Mouse (Mus musculus): ENCODE measurements around the gene Tctex1d4. TPM values are rescaled to one million over a fixed set of nuclear protein-coding genes. Genes with fewer than 3 reads are reported as not detected.

Gene Tctex1d4
- total RNA-seq, 1 experiment: 0.49 TPM

GRCm38 (mm10) chr4:117156372-117156771, 29.8 kb downstream of the Tctex1d4 start:
- Histone ChIP-seq H3K27ac (ENCODE audit: insufficient read depth, low read depth, low read length, poor library complexity, severe bottlenecking) (peak overlapping the region; percentile 9; the same call in 1 of the 2 replicates), H3K4me3 (ENCODE audit: insufficient read depth in 1 of 2, low read depth in 1 of 2, low read length in 2 of 2, poor library complexity in 1 of 2, severe bottlenecking in 1 of 2) (peak overlapping the region; percentile 85 to 96; a peak in 2 of 4 replicates), H3K4me1 (ENCODE audit: control insufficient read depth in 2 of 2, insufficient read depth in 2 of 2, low read length in 2 of 2, poor library complexity in 1 of 2) (peaks cover 0 to 7% of the 10 kb centered on the region in 2 experiments; a peak in 2 of 4 replicates), H3K9me3 (ENCODE audit: control insufficient read depth, insufficient read depth, low read depth, low read length) (no peaks in the 10 kb centered on the region), H3K9ac (ENCODE audit: insufficient read depth, low read depth, low read length, poor library complexity, severe bottlenecking) (peak overlapping the region; percentile 60; the same call in 1 of the 2 replicates), H3K36me3 (ENCODE audit: control insufficient read depth, insufficient read depth, low read length, poor library complexity, severe bottlenecking) (peaks cover 56% of the 10 kb centered on the region)
- in situ Hi-C loops (cut with MboI; ENCODE audit: low sequenced_read_pairs in 2 of 2, unreplicated experiment in 2 of 2): no loop called here
- no peak for DNase-seq (ENCODE audit: low read depth, low spot score)
- TF ChIP-seq HCFC1 (IDR thresholded peaks at IDR 0.05; ENCODE audit: borderline replicate concordance, insufficient read depth, low read length): no peak
- no peak for TF ChIP-seq CHD2 (IDR thresholded peaks at IDR 0.05; ENCODE audit: low read depth, low read length)
- TF ChIP-seq ZC3H11A (IDR thresholded peaks at IDR 0.05; ENCODE audit: borderline replicate concordance, low read depth, low read length): no peak
- TF ChIP-seq MAFK (IDR thresholded peaks at IDR 0.05; ENCODE audit: insufficient read depth, low read depth, low read length): no peak
- no peak for TF ChIP-seq ZNF384 (IDR thresholded peaks at IDR 0.05; ENCODE audit: low read depth, low read length)

GRCm38 (mm10) chr4:117159666-117160065, 33.1 kb downstream of the Tctex1d4 start:
- peaks cover 0 to 7% of the 10 kb centered on the region in 2 experiments; a peak in 2 of 4 replicates for H3K4me1 ChIP-seq (ENCODE audit: control insufficient read depth in 2 of 2, insufficient read depth in 2 of 2, low read length in 2 of 2, poor library complexity in 1 of 2)
- no peak overlapping the region for H3K4me3 ChIP-seq (ENCODE audit: insufficient read depth in 1 of 2, low read depth in 1 of 2, low read length in 2 of 2, poor library complexity in 1 of 2, severe bottlenecking in 1 of 2)
- H3K36me3 ChIP-seq (ENCODE audit: control insufficient read depth, insufficient read depth, low read length, poor library complexity, severe bottlenecking): peaks cover 41% of the 10 kb centered on the region
- H3K9me3 ChIP-seq (ENCODE audit: control insufficient read depth, insufficient read depth, low read depth, low read length): no peaks in the 10 kb centered on the region
- TF ChIP-seq CHD2 (IDR thresholded peaks at IDR 0.05; ENCODE audit: low read depth, low read length) (no peak), HCFC1 (IDR thresholded peaks at IDR 0.05; ENCODE audit: borderline replicate concordance, insufficient read depth, low read length) (no peak), MAFK (IDR thresholded peaks at IDR 0.05; ENCODE audit: insufficient read depth, low read depth, low read length) (no peak), ZNF384 (IDR thresholded peaks at IDR 0.05; ENCODE audit: low read depth, low read length) (no peak), ZC3H11A (IDR thresholded peaks at IDR 0.05; ENCODE audit: borderline replicate concordance, low read depth, low read length) (no peak)
- in situ Hi-C loops (cut with MboI; ENCODE audit: low sequenced_read_pairs in 2 of 2, unreplicated experiment in 2 of 2): no loop called here
- peak overlapping the region; percentile 4 for H3K9ac ChIP-seq (ENCODE audit: insufficient read depth, low read depth, low read length, poor library complexity, severe bottlenecking)
- no peak for DNase-seq (ENCODE audit: low read depth, low spot score)
- no peak overlapping the region for H3K27ac ChIP-seq (ENCODE audit: insufficient read depth, low read depth, low read length, poor library complexity, severe bottlenecking)

DNA sequence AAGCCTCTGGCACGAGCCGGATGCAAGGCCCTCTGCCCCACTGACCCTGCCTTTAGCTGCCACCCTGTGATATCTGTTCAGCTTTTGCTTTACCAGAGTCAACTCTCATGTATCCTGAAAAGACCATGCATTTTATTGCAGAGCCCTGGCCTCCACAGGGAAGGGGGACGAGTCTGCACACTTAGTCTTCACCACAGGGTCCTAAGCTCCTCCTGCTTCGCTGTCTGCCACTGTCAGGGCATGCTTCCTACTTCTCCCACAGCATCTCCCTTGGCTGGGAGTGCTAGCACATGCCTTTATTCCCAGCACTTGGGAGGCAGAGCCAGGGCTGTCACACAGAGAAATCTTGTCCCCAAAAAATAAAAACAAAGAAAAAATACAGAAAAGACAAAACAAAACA, 34.6 kb downstream of the Tctex1d4 start:
- H3K27ac ChIP-seq (ENCODE audit: insufficient read depth, low read depth, low read length, poor library complexity, severe bottlenecking): no peak overlapping the region
- no peak for DNase-seq (ENCODE audit: low read depth, low spot score)
- peaks cover 44% of the 10 kb centered on the region for H3K36me3 ChIP-seq (ENCODE audit: control insufficient read depth, insufficient read depth, low read length, poor library complexity, severe bottlenecking)
- TF ChIP-seq ZC3H11A (IDR thresholded peaks at IDR 0.05; ENCODE audit: borderline replicate concordance, low read depth, low read length) (no peak), MAFK (IDR thresholded peaks at IDR 0.05; ENCODE audit: insufficient read depth, low read depth, low read length) (no peak), HCFC1 (IDR thresholded peaks at IDR 0.05; ENCODE audit: borderline replicate concordance, insufficient read depth, low read length) (no peak), ZNF384 (IDR thresholded peaks at IDR 0.05; ENCODE audit: low read depth, low read length) (no peak), CHD2 (IDR thresholded peaks at IDR 0.05; ENCODE audit: low read depth, low read length) (no peak)
- no peak overlapping the region for H3K9ac ChIP-seq (ENCODE audit: insufficient read depth, low read depth, low read length, poor library complexity, severe bottlenecking)
- no peaks in the 10 kb centered on the region for H3K9me3 ChIP-seq (ENCODE audit: control insufficient read depth, insufficient read depth, low read depth, low read length)
- peaks cover 0 to 7% of the 10 kb centered on the region in 2 experiments; a peak in 2 of 4 replicates for H3K4me1 ChIP-seq (ENCODE audit: control insufficient read depth in 2 of 2, insufficient read depth in 2 of 2, low read length in 2 of 2, poor library complexity in 1 of 2)
- in situ Hi-C loops (cut with MboI; ENCODE audit: low sequenced_read_pairs in 2 of 2, unreplicated experiment in 2 of 2): no loop called here
- H3K4me3 ChIP-seq (ENCODE audit: insufficient read depth in 1 of 2, low read depth in 1 of 2, low read length in 2 of 2, poor library complexity in 1 of 2, severe bottlenecking in 1 of 2): no peak overlapping the region

DNA sequence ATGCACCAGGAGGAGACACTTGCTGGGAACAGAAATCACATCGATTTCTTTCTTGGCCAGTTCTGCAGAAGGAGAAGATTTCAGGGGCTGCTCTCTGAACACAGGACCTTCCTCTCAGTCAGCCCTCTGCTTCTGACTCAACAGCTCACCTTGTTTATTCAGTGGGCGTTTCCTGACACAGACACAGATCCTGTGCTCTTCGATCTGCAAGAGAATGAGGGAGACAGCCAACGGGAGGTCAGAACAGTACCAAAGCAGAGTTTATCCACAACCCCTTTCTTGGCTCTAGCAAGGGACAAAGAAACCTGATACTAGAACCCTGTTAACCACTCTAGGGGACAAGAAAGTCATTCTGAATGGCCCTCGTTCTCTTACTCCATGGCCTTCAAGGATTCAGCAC, 43.3 kb downstream of the Tctex1d4 start:
- in situ Hi-C loops (cut with MboI; ENCODE audit: low sequenced_read_pairs in 2 of 2, unreplicated experiment in 2 of 2): no loop called here
- Histone ChIP-seq H3K36me3 (ENCODE audit: control insufficient read depth, insufficient read depth, low read length, poor library complexity, severe bottlenecking) (peaks cover 80% of the 10 kb centered on the region), H3K4me3 (ENCODE audit: insufficient read depth in 1 of 2, low read depth in 1 of 2, low read length in 2 of 2, poor library complexity in 1 of 2, severe bottlenecking in 1 of 2) (no peak overlapping the region), H3K4me1 (ENCODE audit: control insufficient read depth in 2 of 2, insufficient read depth in 2 of 2, low read length in 2 of 2, poor library complexity in 1 of 2) (peaks cover 2 to 15% of the 10 kb centered on the region in 2 experiments; a peak in 2 of 4 replicates), H3K9ac (ENCODE audit: insufficient read depth, low read depth, low read length, poor library complexity, severe bottlenecking) (no peak overlapping the region), H3K27ac (ENCODE audit: insufficient read depth, low read depth, low read length, poor library complexity, severe bottlenecking) (peak overlapping the region; percentile 75), H3K9me3 (ENCODE audit: control insufficient read depth, insufficient read depth, low read depth, low read length) (no peaks in the 10 kb centered on the region)
- no peak for DNase-seq (ENCODE audit: low read depth, low spot score)
- TF ChIP-seq CHD2 (IDR thresholded peaks at IDR 0.05; ENCODE audit: low read depth, low read length): no peak
- TF ChIP-seq ZNF384 (IDR thresholded peaks at IDR 0.05; ENCODE audit: low read depth, low read length): no peak
- no peak for TF ChIP-seq ZC3H11A (IDR thresholded peaks at IDR 0.05; ENCODE audit: borderline replicate concordance, low read depth, low read length)
- no peak for TF ChIP-seq MAFK (IDR thresholded peaks at IDR 0.05; ENCODE audit: insufficient read depth, low read depth, low read length)
- no peak for TF ChIP-seq HCFC1 (IDR thresholded peaks at IDR 0.05; ENCODE audit: borderline replicate concordance, insufficient read depth, low read length)

Other genes with a start within 250 kb of the Tctex1d4 start
- 2.5 and 3.2 TPM in 2 replicates for gene Zswim5, start 249.4 kb upstream of the Tctex1d4 start, total RNA-seq (2012; rRNA removed)
- 65.8 and 82.5 TPM in 2 replicates for gene Urod, start 132.4 kb upstream of the Tctex1d4 start, total RNA-seq (2012; rRNA removed)
- 14.8 and 21.8 TPM in 2 replicates for gene Hectd3, start 131.5 kb upstream of the Tctex1d4 start, total RNA-seq (2012; rRNA removed)
- 43.7 and 55.1 TPM in 2 replicates for gene Eif2b3, start 107.4 kb upstream of the Tctex1d4 start, total RNA-seq (2012; rRNA removed)
- 28.2 and 80.0 TPM in 2 replicates for gene Ptch2, start 30.7 kb upstream of the Tctex1d4 start, total RNA-seq (2012; rRNA removed)
- 51.2 and 87.1 TPM in 2 replicates for gene Btbd19, start 1.1 kb upstream of the Tctex1d4 start, total RNA-seq (2012; rRNA removed)
- 26.7 and 28.3 TPM in 2 replicates for gene Plk3, start 7.2 kb downstream of the Tctex1d4 start, total RNA-seq (2012; rRNA removed)
- 3,133 and 3,400 TPM in 2 replicates for gene Rps8, start 29.4 kb downstream of the Tctex1d4 start, total RNA-seq (2012; rRNA removed)
- gene Kif2c, start 55.8 kb downstream of the Tctex1d4 start, total RNA-seq (2012; rRNA removed): 73.1 and 86.0 TPM in 2 replicates
- 2.2 and 3.4 TPM in 2 replicates for gene Tmem53, start 125.2 kb downstream of the Tctex1d4 start, total RNA-seq (2012; rRNA removed)
- gene Armh1, start 125.3 kb downstream of the Tctex1d4 start, total RNA-seq (2012; rRNA removed): 0.18 TPM in 1 of 2 replicates, not detected in the other

Measured in ES-E14 (cell line).